Mouse (Mus musculus): ENCODE results near the gene Ryr2.

DNA sequence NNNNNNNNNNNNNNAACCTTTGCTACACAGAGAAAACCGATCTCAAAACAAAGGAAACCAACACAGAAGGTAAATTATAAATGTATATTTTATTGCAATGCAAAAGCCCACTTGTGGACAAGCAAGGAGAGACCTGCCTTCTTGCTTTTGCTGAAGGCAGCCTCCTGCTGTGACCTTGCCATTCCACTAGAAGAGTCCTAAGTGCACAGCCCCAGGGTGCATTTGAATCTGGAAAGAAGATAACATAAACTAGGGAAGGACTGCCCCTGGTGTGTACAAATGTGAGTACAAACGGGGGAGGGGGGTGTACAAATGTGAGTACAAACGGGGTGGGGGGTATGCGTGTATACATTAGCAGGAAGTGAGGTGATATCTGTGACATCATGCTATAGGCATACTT, 43.2 kb downstream of the Ryr2 start:
- no peak for TF ChIP-seq CTCF (IDR thresholded peaks at IDR 0.05; ENCODE audit: low read depth)
- no peak for TF ChIP-seq EP300 (IDR thresholded peaks at IDR 0.05; ENCODE audit: low read depth)

Measured in liver, embryonic 14.5 days (tissue).